Mouse (Mus musculus) myocyte (in vitro differentiated cells): ENCODE measurements at regions not wholly inside any gene's neighbourhood (a gene's known extent, or its start where the extent isn't known, plus 50 kb on each side); places are given as distances from the start of the nearest gene placed in this dataset.
A peak's percentile ranks its signal among the peaks of the same experiment; 100 is the strongest.

Source experiments
- H3K27me3 ChIP-seq: one replicate; pipeline ENCODE4 v1.6.1; 2011; ENCODE audit not compliant: control insufficient read depth, insufficient read depth, insufficient read length
- H3K36me3 ChIP-seq: one replicate; pipeline ENCODE4 v1.6.1; 2011; ENCODE audit not compliant: control insufficient read depth, insufficient read depth
- H3K4me2 ChIP-seq: one replicate; pipeline ENCODE4 v1.6.1; 2011; ENCODE audit warnings: low read depth, control low read depth
- H3K4me3 ChIP-seq: one replicate; pipeline ENCODE4 v1.5.1; 2011; ENCODE audit warnings: mild to moderate bottlenecking, control low read depth, moderate library complexity
- H3K79me2 ChIP-seq: one replicate; pipeline ENCODE4 v1.6.1; 2011; ENCODE audit not compliant: control insufficient read depth, insufficient read depth
- H3ac ChIP-seq: one replicate; pipeline ENCODE4 v1.6.1; 2011; ENCODE audit not compliant: control insufficient read depth, insufficient read length
- CEBPB ChIP-seq: IDR thresholded peaks from 2 replicates; pipeline ENCODE4 v1.6.1; 2011; ENCODE audit warnings: mild to moderate bottlenecking, moderate library complexity; ENCODE audit not compliant: poor library complexity, insufficient read depth, severe bottlenecking
- E2F4 ChIP-seq: IDR thresholded peaks from one replicate; pipeline ENCODE4 v1.6.1; 2011; ENCODE audit warnings: mild to moderate bottlenecking, control low read depth, moderate library complexity; ENCODE audit not compliant: insufficient read depth
- MAX ChIP-seq: IDR thresholded peaks from one replicate; pipeline ENCODE4 v1.6.1; 2011; ENCODE audit warnings: low read depth, mild to moderate bottlenecking, control low read depth
- MYOD1 ChIP-seq, 3 experiments: IDR thresholded peaks; one replicate each; pipeline ENCODE4 v1.6.1; 2011; ENCODE audit warnings: control low read depth in 2 of 3, low read depth in 2 of 3, mild to moderate bottlenecking in 2 of 3, moderate library complexity in 1 of 3; ENCODE audit not compliant: insufficient read length in 2 of 3, control insufficient read depth in 1 of 3
- MYOG ChIP-seq, 3 experiments: IDR thresholded peaks; one replicate each; pipeline ENCODE4 v1.6.1; 2011; ENCODE audit warnings: control low read depth in 2 of 3, low read depth in 2 of 3, mild to moderate bottlenecking in 2 of 3; ENCODE audit not compliant: insufficient read length in 2 of 3, control insufficient read depth in 1 of 3, insufficient read depth in 1 of 3
- POLR2A ChIP-seq: IDR thresholded peaks from one replicate; pipeline ENCODE4 v1.6.1; 2011; ENCODE audit warnings: low read depth, mild to moderate bottlenecking, control low read depth, moderate library complexity; ENCODE audit not compliant: insufficient read length
- POLR2AphosphoS2 ChIP-seq: IDR thresholded peaks from one replicate; pipeline ENCODE4 v1.6.1; 2011; ENCODE audit warnings: low read depth, control low read depth; ENCODE audit not compliant: insufficient read length
- REST ChIP-seq: IDR thresholded peaks from one replicate; pipeline ENCODE4 v1.6.1; 2011; ENCODE audit warnings: mild to moderate bottlenecking, control low read depth, moderate library complexity; ENCODE audit not compliant: insufficient read depth, insufficient read length
- SRF ChIP-seq: IDR thresholded peaks from one replicate; pipeline ENCODE4 v1.6.1; 2011; ENCODE audit warnings: low read depth; ENCODE audit not compliant: control insufficient read depth, insufficient read length
- TCF12 ChIP-seq: IDR thresholded peaks from one replicate; pipeline ENCODE4 v1.6.1; 2011; ENCODE audit warnings: mild to moderate bottlenecking, control low read depth; ENCODE audit not compliant: poor library complexity, insufficient read depth, severe bottlenecking
- TCF3 ChIP-seq: IDR thresholded peaks from one replicate; pipeline ENCODE4 v1.6.1; 2011; ENCODE audit warnings: low read depth, control low read depth; ENCODE audit not compliant: insufficient read length
- USF1 ChIP-seq: IDR thresholded peaks from one replicate; pipeline ENCODE4 v1.6.1; 2011; ENCODE audit warnings: low read depth, mild to moderate bottlenecking, control low read depth, moderate library complexity

GRCm38 (mm10) chr12:71768890-71769289 lies 62.0 kb upstream of the Daam1 start:
- no peak overlapping the region for H3ac ChIP-seq
- H3K36me3 ChIP-seq = no peaks in the 10 kb centered on the region
- no peaks in the 10 kb centered on the region for H3K27me3 ChIP-seq
- H3K4me2 ChIP-seq = peak overlapping the region; percentile 70
- no peak overlapping the region for H3K4me3 ChIP-seq
- TF ChIP-seq MYOD1 (IDR thresholded peaks at IDR 0.05; ENCODE audit: control insufficient read depth in 1 of 3, insufficient read length in 2 of 3, low read depth in 2 of 3) = no peak
- no peak for TF ChIP-seq MYOG (IDR thresholded peaks at IDR 0.05; ENCODE audit: control insufficient read depth in 1 of 3, insufficient read depth in 1 of 3, insufficient read length in 2 of 3, low read depth in 2 of 3)
- no peak for TF ChIP-seq MAX
- no peak for TF ChIP-seq POLR2A
- TF ChIP-seq REST = no peak
- TF ChIP-seq SRF = no peak
- TF ChIP-seq TCF12 = no peak
- no peaks in the 10 kb centered on the region for H3K79me2 ChIP-seq

- TF ChIP-seq CEBPB = no peak
- no peak for TF ChIP-seq TCF3
- no peak for TF ChIP-seq POLR2AphosphoS2
- no peak for TF ChIP-seq TCF12
- no peak for TF ChIP-seq POLR2A
- no peak for TF ChIP-seq SRF
- TF ChIP-seq MYOG (IDR thresholded peaks at IDR 0.05; ENCODE audit: control insufficient read depth in 1 of 3, insufficient read depth in 1 of 3, insufficient read length in 2 of 3, low read depth in 2 of 3) = no peak
- no peak for TF ChIP-seq MAX
- no peak for TF ChIP-seq E2F4
- Histone ChIP-seq H3K79me2 (no peaks in the 10 kb centered on the region), H3K4me2 (no peak overlapping the region), H3K36me3 (no peaks in the 10 kb centered on the region), H3ac (no peak overlapping the region), H3K4me3 (no peak overlapping the region), H3K27me3 (no peaks in the 10 kb centered on the region)
Measured at GRCm38 (mm10) chr12:71769302-71769701, 61.6 kb upstream of the Daam1 start.

- H3K79me2 ChIP-seq = no peaks in the 10 kb centered on the region
- no peak overlapping the region for H3ac ChIP-seq
- TF ChIP-seq SRF (no peak), MYOD1 (IDR thresholded peaks at IDR 0.05; ENCODE audit: control insufficient read depth in 1 of 3, insufficient read length in 2 of 3, low read depth in 2 of 3) (no peak), E2F4 (no peak), POLR2AphosphoS2 (no peak), USF1 (no peak), MYOG (IDR thresholded peaks at IDR 0.05; ENCODE audit: control insufficient read depth in 1 of 3, insufficient read depth in 1 of 3, insufficient read length in 2 of 3, low read depth in 2 of 3) (no peak), TCF12 (no peak), MAX (no peak), REST (no peak), TCF3 (no peak), CEBPB (no peak), POLR2A (no peak)
- no peaks in the 10 kb centered on the region for H3K36me3 ChIP-seq
- no peaks in the 10 kb centered on the region for H3K27me3 ChIP-seq
- H3K4me3 ChIP-seq = no peak overlapping the region
- no peak overlapping the region for H3K4me2 ChIP-seq
Measured at GRCm38 (mm10) chr12:71773891-71774290, 57.0 kb upstream of the Daam1 start.

- no peaks in the 10 kb centered on the region for H3K79me2 ChIP-seq
- no peaks in the 10 kb centered on the region for H3K27me3 ChIP-seq
- no peak overlapping the region for H3K4me2 ChIP-seq
- no peak overlapping the region for H3K4me3 ChIP-seq
- no peaks in the 10 kb centered on the region for H3K36me3 ChIP-seq
- H3ac ChIP-seq = no peak overlapping the region
- no peak for TF ChIP-seq CEBPB
- TF ChIP-seq POLR2AphosphoS2 = no peak
Measured at GRCm38 (mm10) chr12:71775126-71775525, 55.8 kb upstream of the Daam1 start.

- no peaks in the 10 kb centered on the region for H3K36me3 ChIP-seq
- H3K27me3 ChIP-seq = no peaks in the 10 kb centered on the region
- no peaks in the 10 kb centered on the region for H3K79me2 ChIP-seq
- no peak overlapping the region for H3K4me2 ChIP-seq
- no peak overlapping the region for H3K4me3 ChIP-seq
- TF ChIP-seq POLR2A (no peak), MAX (no peak), POLR2AphosphoS2 (no peak), CEBPB (no peak), TCF3 (no peak), MYOD1 (IDR thresholded peaks at IDR 0.05; ENCODE audit: control insufficient read depth in 1 of 3, insufficient read length in 2 of 3, low read depth in 2 of 3) (no peak), E2F4 (no peak), TCF12 (no peak), SRF (no peak), USF1 (no peak), REST (no peak), MYOG (IDR thresholded peaks at IDR 0.05; ENCODE audit: control insufficient read depth in 1 of 3, insufficient read depth in 1 of 3, insufficient read length in 2 of 3, low read depth in 2 of 3) (no peak)
- H3ac ChIP-seq = no peak overlapping the region
Measured at GRCm38 (mm10) chr12:71778137-71778536, 52.7 kb upstream of the Daam1 start.
